Mouse (Mus musculus) thymus, adult 2 months (tissue): Measurements from ENCODE around the gene Edar.

Experiments used
- CTCF ChIP-seq: fragments of 200-500 bp; IDR thresholded peaks from 2 replicates; pipeline ENCODE4 v1.5.1; 2012; ENCODE audit warnings: mild to moderate bottlenecking, control low read depth, low read length, moderate library complexity, borderline replicate concordance; ENCODE audit not compliant: control insufficient read depth, poor library complexity, insufficient read depth; ENCODE audit errors: extremely low read depth
- POLR2A ChIP-seq: fragments of 200-500 bp; IDR thresholded peaks from 2 replicates; pipeline ENCODE4 v1.6.1; 2012; ENCODE audit warnings: mild to moderate bottlenecking, low read length, control low read depth, moderate library complexity; ENCODE audit not compliant: control insufficient read depth, poor library complexity, insufficient read depth; ENCODE audit errors: extremely low read depth

DNA sequence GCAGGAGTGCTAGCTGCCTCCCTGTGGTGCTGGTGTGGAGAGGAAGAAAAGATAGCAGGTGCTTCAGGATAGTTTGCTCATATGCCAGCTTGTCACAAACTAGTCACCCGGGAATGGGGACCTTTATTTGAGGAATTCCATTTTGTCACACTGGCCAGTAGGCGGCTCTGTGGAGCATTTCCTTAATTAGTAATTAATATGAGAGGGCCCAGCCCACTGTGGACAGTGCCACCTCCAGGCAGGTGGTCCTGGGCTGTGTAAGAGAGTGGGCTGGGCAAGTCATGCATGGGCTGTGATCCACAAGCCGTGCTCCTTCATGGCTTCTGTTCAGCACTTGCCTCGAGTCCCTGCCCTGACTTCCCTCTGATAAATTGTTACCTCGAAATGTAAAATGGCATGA, 26.7 kb downstream of the Edar start:
- TF ChIP-seq CTCF, result no peak
- no peak for TF ChIP-seq POLR2A
